Mouse (Mus musculus) embryo, embryonic 11 days (tissue): Measurements from ENCODE around the gene Idi1.
"Not testable (repeated sequence)": the region's sequence is repeated elsewhere in the genome, so short reads cannot be mapped to it uniquely, and the experiment has no call there.

Experiments used
- DNase-seq: peaks from one replicate; pipeline ENCODE4 v3.0.0-alpha.2; 2015

Gene Idi1

GRCm38 (mm10) chr13:8885445-8886184 lies at the start of gene Idi1:
Gene Idi1 (plus strand): TSS chr13:8885501.
- peak; percentile 99 for DNase-seq

- no peak for DNase-seq
These were observed 46.9 kb upstream of the Idi1 start for GRCm38 (mm10) chr13:8838394-8838793.

GRCm38 (mm10) chr13:8839111-8839510 lies 46.2 kb upstream of the Idi1 start:
- DNase-seq: no peak

- DNase-seq: no peak
These were observed 45.4 kb upstream of the Idi1 start for GRCm38 (mm10) chr13:8839937-8840336.

- no peak for DNase-seq
These were observed 44.4 kb upstream of the Idi1 start for GRCm38 (mm10) chr13:8840941-8841340.

GRCm38 (mm10) chr13:8841846-8842245 lies 43.5 kb upstream of the Idi1 start:
- not testable (repeated sequence) for DNase-seq

- DNase-seq: no peak
These were observed 43.0 kb upstream of the Idi1 start for GRCm38 (mm10) chr13:8842273-8842672.

GRCm38 (mm10) chr13:8847702-8848101 lies 37.6 kb upstream of the Idi1 start:
- no peak for DNase-seq

- DNase-seq: no peak
These were observed 36.0 kb upstream of the Idi1 start for GRCm38 (mm10) chr13:8849311-8849710.

- DNase-seq: no peak
These were observed 31.9 kb upstream of the Idi1 start for GRCm38 (mm10) chr13:8853424-8853823.

- DNase-seq: no peak
These were observed 30.5 kb upstream of the Idi1 start for GRCm38 (mm10) chr13:8854769-8855168.

GRCm38 (mm10) chr13:8858453-8858852 lies 26.8 kb upstream of the Idi1 start:
- DNase-seq: no peak

GRCm38 (mm10) chr13:8860861-8861260 lies 24.4 kb upstream of the Idi1 start:
- DNase-seq: no peak

- no peak for DNase-seq
These were observed 20.3 kb upstream of the Idi1 start for GRCm38 (mm10) chr13:8864990-8865389.

GRCm38 (mm10) chr13:8866612-8867011 lies 18.7 kb upstream of the Idi1 start:
- DNase-seq: no peak

GRCm38 (mm10) chr13:8869578-8870157 lies 15.6 kb upstream of the Idi1 start:
- no peak for DNase-seq

- no peak for DNase-seq
These were observed 15.2 kb upstream of the Idi1 start for GRCm38 (mm10) chr13:8870160-8870509.

- peak; percentile 93 for DNase-seq
These were observed 14.6 kb upstream of the Idi1 start for GRCm38 (mm10) chr13:8870510-8871313.

- no peak for DNase-seq
These were observed 13.9 kb upstream of the Idi1 start, which contains the start of gene Wdr37 for GRCm38 (mm10) chr13:8871314-8871962. Gene Wdr37 (minus strand): TSS chr13:8871909.

- no peak for DNase-seq
These were observed 11.5 kb upstream of the Idi1 start for GRCm38 (mm10) chr13:8873776-8874175.

GRCm38 (mm10) chr13:8881611-8882010 lies 3.7 kb upstream of the Idi1 start:
- DNase-seq: no peak

- DNase-seq: not testable (repeated sequence)
These were observed 1.4 kb upstream of the Idi1 start for GRCm38 (mm10) chr13:8883870-8884269.

- no peak for DNase-seq
These were observed 872 bp downstream of the Idi1 start for GRCm38 (mm10) chr13:8886185-8886560.
